Mouse (Mus musculus) MEL (cell line): ENCODE data around the gene Rcsd1.

Experiments used
- CHD2 ChIP-seq: IDR thresholded peaks from 2 replicates; pipeline ENCODE4 v1.6.1; 2011; ENCODE audit warnings: low read length, improper control_type of control experiment
- CTCF ChIP-seq, 3 experiments: IDR thresholded peaks in 2 of 3; conservative IDR thresholded peaks in 1 of 3; 2 replicates each; pipeline ENCODE4 v1.5.1; 2011 to 2012; ENCODE audit warnings: low read length in 3 of 3, low read depth in 2 of 3, mild to moderate bottlenecking in 2 of 3, improper control_type of control experiment in 1 of 3, inconsistent platforms in 1 of 3, mixed read lengths in 1 of 3, moderate library complexity in 1 of 3; ENCODE audit not compliant: control insufficient read depth in 1 of 3, insufficient read depth in 1 of 3, poor library complexity in 1 of 3, severe bottlenecking in 1 of 3
- GATA1 ChIP-seq: IDR thresholded peaks from 2 replicates; pipeline ENCODE4 v1.6.1; 2011; ENCODE audit warnings: low read depth, low read length, improper control_type of control experiment
- MAX ChIP-seq: IDR thresholded peaks from 2 replicates; pipeline ENCODE4 v1.6.1; 2011; ENCODE audit warnings: low read length, improper control_type of control experiment
- MEF2A ChIP-seq: IDR thresholded peaks from 2 replicates; pipeline ENCODE4 v1.6.1; 2014; ENCODE audit warnings: low read depth, mild to moderate bottlenecking, inconsistent platforms, low read length, improper control_type of control experiment; ENCODE audit not compliant: poor library complexity, insufficient replicate concordance, severe bottlenecking; ENCODE audit errors: extremely low read depth
- POLR2A ChIP-seq, 2 experiments: IDR thresholded peaks; 2 replicates each; pipeline ENCODE4 v1.6.1; 2011 to 2012; ENCODE audit warnings: low read length in 2 of 2, mild to moderate bottlenecking in 2 of 2, control low read depth in 1 of 2, improper control_type of control experiment in 1 of 2, low read depth in 1 of 2, moderate library complexity in 1 of 2; ENCODE audit not compliant: control insufficient read depth in 1 of 2, insufficient read depth in 1 of 2, poor library complexity in 1 of 2
- POLR2AphosphoS2 ChIP-seq: IDR thresholded peaks from 2 replicates; pipeline ENCODE4 v1.6.1; 2011; ENCODE audit warnings: low read length, improper control_type of control experiment
- SMC3 ChIP-seq: IDR thresholded peaks from 2 replicates; pipeline ENCODE4 v1.6.1; 2011; ENCODE audit warnings: low read depth, low read length, improper control_type of control experiment
- TAL1 ChIP-seq: IDR thresholded peaks from 2 replicates; pipeline ENCODE4 v1.6.1; 2012; ENCODE audit warnings: mild to moderate bottlenecking, inconsistent platforms, low read length, moderate library complexity, mixed read lengths

DNA sequence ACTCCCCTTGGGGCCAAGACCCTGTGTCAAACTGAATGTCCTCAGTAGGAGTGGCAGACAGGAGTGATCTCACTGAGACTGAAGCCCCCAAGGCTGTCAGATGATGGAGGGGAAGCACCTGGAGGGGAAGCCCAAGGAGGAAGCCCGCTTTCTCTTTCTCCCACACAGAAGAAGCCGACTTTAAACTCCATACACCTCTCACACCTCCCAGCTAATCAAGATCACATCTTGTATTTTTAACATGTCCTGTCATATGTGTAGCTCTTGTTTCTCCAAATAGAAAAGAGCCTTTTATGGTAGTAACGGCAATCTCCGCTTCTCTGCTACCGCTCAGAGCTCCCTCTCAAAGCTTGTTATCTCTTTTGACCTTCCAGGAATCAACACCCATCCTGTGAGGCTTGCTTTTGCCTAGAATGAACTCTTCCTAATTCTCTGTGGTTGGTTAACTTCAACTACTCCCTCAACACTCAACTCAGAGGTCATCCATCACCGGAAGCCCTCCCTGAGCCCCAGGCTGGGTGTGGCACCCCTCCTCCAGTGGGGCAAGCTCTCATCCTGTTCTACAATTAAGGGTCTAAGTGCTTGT is 8.5 kb downstream of the Rcsd1 start:
- no peak for TF ChIP-seq MAX
- TF ChIP-seq GATA1: no peak
- TF ChIP-seq CTCF (IDR thresholded peaks at IDR 0.05 in 2 of 3, conservative IDR thresholded peaks at IDR 0.05 in 1 of 3; ENCODE audit: control insufficient read depth in 1 of 3, insufficient read depth in 1 of 3, low read depth in 2 of 3, low read length in 3 of 3, poor library complexity in 1 of 3, severe bottlenecking in 1 of 3): no peak
- TF ChIP-seq POLR2A (IDR thresholded peaks at IDR 0.05; ENCODE audit: control insufficient read depth in 1 of 2, insufficient read depth in 1 of 2, low read depth in 1 of 2, low read length in 2 of 2, poor library complexity in 1 of 2): no peak
- TF ChIP-seq POLR2AphosphoS2: no peak
- no peak for TF ChIP-seq CHD2
- TF ChIP-seq TAL1: no peak
- no peak for TF ChIP-seq MEF2A
- TF ChIP-seq SMC3: no peak
